Mouse (Mus musculus) bone marrow, adult 2 months (tissue): ENCODE results near the gene Ffar3.

Experiments
- CTCF ChIP-seq: fragments of 200-500 bp; IDR thresholded peaks from 2 replicates; pipeline ENCODE4 v1.5.1; 2011; ENCODE audit warnings: low read length, control low read depth; ENCODE audit not compliant: control insufficient read depth, insufficient read depth
- POLR2A ChIP-seq: fragments of 200-500 bp; IDR thresholded peaks from 2 replicates; pipeline ENCODE4 v1.6.1; 2011; ENCODE audit warnings: low read depth, mild to moderate bottlenecking, control low read depth, low read length, borderline replicate concordance; ENCODE audit not compliant: control insufficient read depth

DNA sequence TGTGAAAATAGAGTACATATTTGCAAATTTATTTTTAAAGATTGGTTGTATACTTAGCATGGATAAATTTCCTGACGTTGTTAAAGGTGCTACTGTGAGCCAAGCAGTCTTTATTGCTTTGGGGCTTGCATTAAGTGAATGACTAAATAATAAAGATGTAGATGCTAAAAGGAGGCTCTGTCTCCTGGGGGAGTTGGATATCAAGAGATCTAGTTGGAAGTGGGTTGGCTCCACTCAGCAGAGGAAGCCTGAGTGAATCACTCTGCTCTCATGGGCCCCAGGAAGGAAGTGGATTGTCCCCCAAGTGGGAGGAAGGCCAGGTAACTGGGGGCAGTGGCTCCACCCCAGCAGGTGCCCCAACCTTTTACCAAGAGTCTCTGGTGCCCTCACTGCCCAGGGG is 1.8 kb upstream of the Ffar3 start:
- TF ChIP-seq CTCF (no peak), POLR2A (no peak)
